Mouse (Mus musculus): ENCODE measurements around the gene Sowahb.
"Not testable (repeated sequence)": the region's sequence is repeated elsewhere in the genome, so short reads cannot be mapped to it uniquely, and the experiment has no call there.

Sowahb gene

GRCm38 (mm10) chr5:93042831-93043687 is 1.8 kb downstream of the Sowahb start:
- DNase-seq (ENCODE audit: low read depth): no peak

GRCm38 (mm10) chr5:93042031-93042430 is 2.8 kb downstream of the Sowahb start:
- no peak for DNase-seq (ENCODE audit: low read depth)

GRCm38 (mm10) chr5:93041276-93041675 is 3.5 kb downstream of the Sowahb start:
- DNase-seq (ENCODE audit: low read depth): no peak

DNA sequence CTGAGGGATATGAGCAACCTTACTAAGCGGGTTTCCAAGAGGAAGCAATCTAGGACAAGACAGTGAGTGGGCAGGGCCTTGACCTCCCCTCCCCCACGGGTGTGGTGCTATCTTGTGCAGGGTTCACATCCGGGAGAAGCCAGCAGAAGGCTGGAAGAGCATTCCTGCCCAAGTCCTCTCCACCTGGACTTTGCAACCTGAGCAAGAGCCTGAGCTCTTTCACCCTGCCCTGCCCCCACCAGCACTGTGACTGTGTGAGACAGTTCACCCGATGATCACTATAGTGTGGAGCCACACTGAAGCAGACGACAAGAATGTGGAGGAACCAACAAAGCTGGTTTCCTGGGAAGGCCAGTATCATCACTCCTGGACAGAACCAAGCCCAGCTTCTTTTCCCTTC is 4.7 kb downstream of the Sowahb start:
- no peak for DNase-seq (ENCODE audit: low read depth)

DNA sequence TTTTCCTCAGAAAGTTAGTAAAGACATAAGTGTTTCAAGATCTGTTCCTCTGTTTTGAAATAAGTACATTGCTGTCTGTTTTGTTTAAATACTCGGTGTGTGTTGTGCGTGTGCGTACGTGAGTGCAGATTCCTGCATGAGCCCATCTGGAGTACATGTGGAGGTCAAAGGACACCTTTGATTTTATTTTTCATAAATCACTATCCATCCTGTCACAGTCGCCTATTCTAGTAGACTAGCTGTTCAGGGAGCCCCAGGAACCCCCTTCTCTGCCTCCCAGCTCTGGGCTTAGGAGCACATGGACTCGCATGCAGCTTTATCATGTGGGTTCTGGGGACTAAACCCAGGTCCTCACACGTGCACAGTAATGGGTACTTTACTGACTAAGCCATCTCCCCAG is 8.6 kb downstream of the Sowahb start:
- DNase-seq (ENCODE audit: low read depth): no peak

DNA sequence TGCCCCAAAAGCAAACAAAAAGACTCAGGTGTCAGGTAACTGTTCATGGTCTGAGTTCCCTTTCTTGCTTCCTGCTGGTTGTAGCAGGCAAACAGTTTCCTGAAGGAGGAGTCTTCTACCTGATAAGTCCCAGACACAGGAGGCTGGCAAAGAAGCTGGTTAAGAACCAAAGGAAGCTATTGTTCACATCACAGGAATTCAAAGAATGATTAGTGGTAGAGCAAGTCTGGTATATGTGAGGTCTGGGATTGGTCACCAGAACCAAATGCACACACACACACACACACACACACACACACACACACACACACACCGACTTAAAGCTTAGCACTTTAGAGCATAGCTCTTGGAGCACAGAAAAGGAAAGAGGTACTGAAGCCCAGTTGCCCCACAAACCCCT is 9.5 kb downstream of the Sowahb start:
- no peak for DNase-seq (ENCODE audit: low read depth)

DNA sequence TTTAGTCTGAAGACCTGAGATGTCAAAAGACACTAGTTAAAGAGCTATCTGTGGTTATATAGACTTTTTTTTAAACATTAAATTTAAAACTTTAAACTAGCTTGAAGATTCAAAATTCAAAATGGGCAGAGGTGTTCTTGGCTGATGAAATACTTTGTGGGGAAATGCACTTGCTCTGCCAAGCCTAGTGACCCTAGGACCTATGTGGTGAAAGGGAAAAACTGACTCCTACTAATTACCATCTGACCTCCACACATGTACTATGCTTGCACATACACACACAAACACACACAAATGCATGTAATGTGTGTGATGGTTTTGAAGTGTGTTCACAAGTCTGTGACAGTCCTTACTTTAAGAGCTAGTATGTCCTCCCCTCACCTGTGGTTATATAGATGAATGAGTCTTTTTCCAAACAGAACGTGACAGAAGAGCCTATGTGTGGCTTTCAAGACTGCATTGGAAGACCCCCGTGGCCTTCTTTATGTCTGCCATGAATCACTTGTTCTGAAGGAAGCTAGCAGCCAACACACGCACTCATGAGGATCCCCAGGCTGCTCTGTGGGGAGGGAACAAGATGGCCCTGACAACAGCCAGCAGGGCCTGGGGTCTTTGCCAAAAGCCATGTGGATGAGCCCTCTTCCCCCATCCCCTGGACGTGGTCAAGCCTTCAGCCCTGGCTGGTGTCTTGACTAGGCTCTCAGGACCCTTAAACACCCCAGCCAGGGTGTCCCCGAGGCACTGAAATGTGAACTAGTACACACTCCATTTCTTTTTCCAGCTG is 11.5 kb downstream of the Sowahb start:
- no peak for DNase-seq (ENCODE audit: low read depth)

GRCm38 (mm10) chr5:93032621-93033020 is 12.2 kb downstream of the Sowahb start:
- DNase-seq (ENCODE audit: low read depth): no peak

DNA sequence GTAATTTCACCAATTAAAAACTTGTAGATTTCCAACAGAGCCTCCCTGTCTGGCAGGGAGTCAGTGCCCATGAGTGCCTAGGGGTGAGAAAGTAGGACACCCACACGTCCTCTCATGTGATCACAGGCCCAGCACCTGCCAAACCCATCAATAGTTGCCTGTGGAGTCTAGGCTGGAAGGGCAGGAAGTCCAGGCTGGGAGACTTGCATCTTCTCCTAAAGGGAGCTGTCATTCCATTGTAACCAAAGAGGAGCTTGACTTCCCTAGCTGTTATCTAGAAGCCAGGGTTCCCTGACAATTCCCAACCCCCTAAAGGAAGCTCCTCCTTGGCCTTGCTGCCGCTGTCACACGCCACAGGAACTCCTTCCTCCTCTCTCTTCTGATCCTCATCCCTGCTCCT is 14.0 kb downstream of the Sowahb start:
- no peak for DNase-seq (ENCODE audit: low read depth)

DNA sequence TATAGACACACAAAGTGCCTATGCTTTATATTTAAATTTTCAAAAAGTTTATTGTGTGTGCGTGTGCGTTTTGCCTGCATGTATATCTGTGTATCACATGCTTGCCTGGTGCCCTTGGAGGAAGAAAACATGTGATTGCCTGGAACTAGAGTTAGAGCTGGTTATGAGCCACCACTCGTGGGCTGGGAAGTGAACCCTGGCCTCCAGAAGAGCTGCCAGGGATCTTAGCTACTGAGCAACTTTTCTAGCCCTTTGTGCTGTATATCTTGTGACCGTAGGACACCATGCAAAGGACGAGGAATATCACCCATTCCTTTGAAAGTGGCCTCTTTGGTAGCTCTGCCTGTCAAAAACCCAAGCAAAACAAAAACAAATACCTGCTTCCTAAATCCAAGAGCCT is 14.4 kb downstream of the Sowahb start:
- DNase-seq (ENCODE audit: low read depth): no peak

GRCm38 (mm10) chr5:93027120-93027675 is 17.6 kb downstream of the Sowahb start:
- no peak for DNase-seq (ENCODE audit: low read depth)

DNA sequence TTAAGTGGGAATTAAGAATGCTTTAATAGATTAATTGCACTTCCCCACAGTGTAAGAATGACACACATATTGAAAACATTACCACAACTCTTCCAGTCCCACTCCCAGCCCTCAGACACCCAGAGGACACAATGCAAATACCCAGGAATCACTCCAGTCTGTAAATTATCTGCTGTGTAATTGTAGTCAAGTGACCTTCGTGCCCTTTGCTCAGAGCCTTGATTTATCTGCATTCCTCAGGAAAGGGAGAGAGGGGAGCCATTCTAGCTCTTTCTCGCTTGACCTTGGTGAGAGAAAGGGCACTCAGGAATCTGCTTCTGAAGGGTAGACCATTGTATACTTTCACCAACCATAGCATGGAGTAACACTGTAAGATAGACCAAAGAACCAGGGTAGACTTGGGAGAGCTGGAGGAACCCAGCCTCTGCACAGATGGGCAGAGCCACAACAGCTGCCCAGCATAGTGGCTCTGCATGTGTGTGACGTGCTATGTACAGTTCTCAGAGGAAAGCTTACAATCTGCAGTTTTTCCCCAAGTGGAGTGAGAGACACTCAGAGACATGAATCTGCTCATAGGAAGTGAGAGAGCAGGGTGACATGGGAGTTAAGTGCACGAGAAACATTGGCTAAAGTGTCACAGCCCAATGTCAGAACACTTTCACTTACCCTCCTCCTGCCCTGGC is 18.2 kb downstream of the Sowahb start:
- no peak for DNase-seq (ENCODE audit: low read depth)

DNA sequence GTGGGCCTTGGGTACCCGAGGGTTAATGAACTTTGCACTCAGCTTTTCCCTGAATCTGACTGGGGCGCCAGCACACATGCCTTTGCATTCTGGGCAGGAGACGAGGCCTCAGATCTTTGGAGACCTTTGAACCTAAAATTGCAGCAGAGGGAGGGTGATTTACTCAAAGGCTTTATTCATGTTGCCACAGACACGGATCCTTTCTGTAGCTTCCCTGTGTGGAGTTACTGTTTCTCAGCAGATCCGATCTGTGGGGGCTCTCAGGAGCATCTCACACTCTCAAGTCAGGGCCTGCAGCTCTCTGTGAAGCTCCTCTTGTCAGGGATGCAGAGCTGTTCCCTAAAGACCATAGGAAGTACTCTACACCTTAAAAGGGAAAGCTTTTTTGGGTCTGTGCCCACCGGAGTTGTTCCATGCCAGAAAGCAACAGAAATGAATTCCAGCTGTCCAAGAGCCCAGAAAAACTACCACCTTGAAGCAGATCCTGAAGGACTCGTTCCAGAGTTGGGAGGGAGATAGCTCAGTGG is 20.0 kb downstream of the Sowahb start:
- DNase-seq (ENCODE audit: low read depth): no peak

DNA sequence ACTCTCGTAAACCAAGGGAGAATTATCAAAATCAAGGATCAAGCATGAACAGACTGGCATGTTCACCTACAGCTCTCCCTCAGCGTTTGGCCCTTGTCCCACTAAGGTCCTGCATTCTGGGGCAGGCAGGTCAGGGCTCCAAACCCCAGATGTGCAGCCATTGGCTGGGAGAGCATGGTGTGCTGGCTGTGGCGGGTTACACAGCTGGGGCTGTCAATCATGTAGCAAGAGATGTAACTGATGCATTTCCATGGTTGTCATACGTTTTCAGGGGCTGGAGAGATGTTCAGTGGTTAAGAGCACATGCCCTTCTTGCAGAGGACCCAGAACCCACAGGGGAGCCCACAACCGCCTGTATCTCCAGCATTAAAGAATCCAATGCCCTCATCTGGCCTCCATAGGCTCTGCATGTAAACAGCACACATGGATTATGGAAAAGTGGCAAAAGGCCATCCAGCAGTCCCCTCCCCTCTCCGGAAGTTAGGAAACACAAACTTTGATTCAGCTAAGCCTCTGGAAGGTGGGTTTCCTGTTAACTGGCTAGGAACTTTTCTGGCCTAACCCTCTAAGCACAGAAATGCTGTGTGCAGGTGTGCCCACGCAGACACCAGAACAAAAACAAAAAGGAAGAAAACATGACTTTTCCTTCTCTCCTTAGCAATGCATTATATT is 22.6 kb downstream of the Sowahb start:
- no peak for DNase-seq (ENCODE audit: low read depth)

DNA sequence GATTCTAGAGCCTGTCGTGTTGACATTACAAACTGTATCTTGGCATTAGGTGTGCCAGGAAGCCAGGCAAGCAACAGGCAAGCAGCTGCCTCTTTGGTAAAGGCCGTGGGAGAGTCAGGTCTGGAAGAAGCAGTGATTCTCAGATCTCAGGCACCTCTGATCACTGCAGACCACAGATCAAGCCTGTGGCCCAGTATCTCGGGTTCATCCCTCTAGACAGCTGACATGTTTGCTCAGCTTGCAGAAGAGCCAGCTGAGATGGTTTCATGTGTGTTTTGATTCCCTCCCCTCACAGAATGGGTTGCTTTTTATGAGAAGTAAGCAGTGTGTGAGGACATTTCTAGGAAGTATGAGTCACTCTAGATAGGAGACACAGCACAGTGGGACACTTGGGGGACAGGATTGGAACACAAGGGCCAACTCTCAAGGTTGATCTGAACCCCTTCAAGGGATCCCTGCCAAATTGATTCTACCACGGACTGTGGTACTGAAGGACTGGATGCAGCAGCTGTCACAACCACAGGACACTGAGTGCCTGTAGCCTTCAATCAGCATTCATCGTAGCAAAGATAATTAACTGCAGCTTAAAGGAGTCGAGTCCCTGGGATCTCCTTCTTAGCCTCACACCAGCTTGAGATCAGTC is 24.7 kb downstream of the Sowahb start:
- DNase-seq (ENCODE audit: low read depth): no peak

DNA sequence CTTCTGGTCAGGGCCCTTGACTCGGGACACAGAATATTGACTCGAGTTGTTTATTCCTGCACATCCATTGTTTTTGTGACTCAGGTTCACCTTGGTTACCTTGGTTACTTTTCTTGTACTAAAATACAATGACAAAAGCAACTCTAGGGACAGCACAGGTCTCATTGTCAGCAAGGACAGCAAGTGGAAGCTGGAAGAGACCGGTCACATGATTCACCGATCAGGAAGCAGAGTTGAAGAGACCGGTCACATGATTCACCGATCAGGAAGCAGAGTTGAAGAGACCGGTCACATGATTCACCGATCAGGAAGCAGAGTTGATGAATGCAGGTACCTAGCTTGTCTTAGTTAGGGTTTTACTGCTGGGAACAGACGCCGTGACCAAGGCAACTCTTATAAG is 25.6 kb downstream of the Sowahb start:
- not testable (repeated sequence) for DNase-seq (ENCODE audit: low read depth)

- no peak for DNase-seq (ENCODE audit: low read depth)
Measured at GRCm38 (mm10) chr5:93017678-93018077, 27.1 kb downstream of the Sowahb start.

GRCm38 (mm10) chr5:93008256-93008655 is 36.6 kb downstream of the Sowahb start:
- DNase-seq (ENCODE audit: low read depth): no peak

GRCm38 (mm10) chr5:93005815-93006341 is 38.9 kb downstream of the Sowahb start:
- DNase-seq (ENCODE audit: low read depth): no peak

- DNase-seq (ENCODE audit: low read depth): no peak
Measured at GRCm38 (mm10) chr5:93005229-93005814, 39.5 kb downstream of the Sowahb start.

Data from fibroblast of lung, adult 2 months (primary cell).